Mouse (Mus musculus) urinary bladder, postnatal 25 days (tissue): ENCODE measurements around the gene P4ha2.

ENCODE experiments used
- DNase-seq: peaks from one replicate; pipeline ENCODE4 v3.0.0; 2022; ENCODE audit warnings: low spot score

P4ha2 gene

DNA sequence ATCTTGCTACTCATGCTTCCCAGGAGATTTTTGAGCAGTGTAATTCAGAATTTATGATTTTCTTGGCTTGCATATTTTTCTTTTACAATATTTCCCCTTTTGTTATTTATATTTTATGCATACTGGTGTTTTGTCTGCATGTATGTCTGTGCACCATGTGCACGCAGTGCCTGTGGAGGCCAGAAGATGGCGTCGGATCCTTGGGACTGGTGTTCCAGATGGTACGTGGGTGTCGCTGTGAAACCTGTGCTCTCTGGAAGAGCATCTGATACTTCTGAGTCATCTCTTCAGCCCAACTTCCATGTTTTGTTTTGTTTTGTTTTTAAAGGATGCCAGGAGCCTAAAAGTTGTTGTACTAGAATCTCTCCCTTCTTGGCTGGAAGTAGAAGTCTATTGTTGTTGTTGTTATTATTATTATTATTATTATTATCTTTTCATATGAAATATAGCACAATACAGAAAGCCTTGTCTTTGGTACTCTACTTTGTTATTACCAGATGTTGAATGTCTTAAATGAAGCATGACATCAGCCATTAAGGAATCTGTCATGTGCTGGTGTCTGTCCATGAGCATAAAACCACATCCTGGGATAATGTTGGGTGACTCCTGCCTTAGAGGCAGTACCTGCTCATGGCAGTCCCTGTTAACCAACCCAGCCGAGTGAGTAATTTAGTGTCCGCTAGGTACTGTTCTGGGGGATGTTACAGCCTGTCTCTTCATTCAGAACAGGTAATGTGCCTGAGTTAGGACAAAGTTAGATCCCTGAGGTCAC lies 41.5 kb downstream of the P4ha2 start:
- no peak for DNase-seq

DNA sequence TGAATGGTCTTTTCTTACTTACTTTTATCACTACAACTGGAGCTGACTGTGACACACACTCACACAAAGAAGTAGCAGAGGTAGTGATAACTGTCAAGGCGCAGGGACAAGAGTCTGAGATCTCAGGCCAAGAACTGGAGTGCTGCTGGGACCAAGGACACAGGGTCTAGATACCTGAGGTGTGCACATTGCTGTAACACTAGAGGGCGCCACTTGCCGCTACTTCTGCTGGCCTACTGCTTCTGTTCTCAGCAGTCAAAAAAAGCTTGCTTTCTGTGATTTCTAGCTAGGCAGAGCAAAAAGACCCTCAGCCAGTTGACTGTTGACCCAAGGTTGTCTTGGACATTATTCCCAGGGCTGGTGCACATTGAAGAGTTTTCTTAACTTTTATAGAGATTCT lies 45.0 kb downstream of the P4ha2 start:
- DNase-seq: peak; percentile 65

GRCm38 (mm10) chr11:54145990-54146389 lies 46.1 kb downstream of the P4ha2 start:
- no peak for DNase-seq

- DNase-seq: no peak
These were observed 50.0 kb downstream of the P4ha2 start for GRCm38 (mm10) chr11:54149791-54150465.

DNA sequence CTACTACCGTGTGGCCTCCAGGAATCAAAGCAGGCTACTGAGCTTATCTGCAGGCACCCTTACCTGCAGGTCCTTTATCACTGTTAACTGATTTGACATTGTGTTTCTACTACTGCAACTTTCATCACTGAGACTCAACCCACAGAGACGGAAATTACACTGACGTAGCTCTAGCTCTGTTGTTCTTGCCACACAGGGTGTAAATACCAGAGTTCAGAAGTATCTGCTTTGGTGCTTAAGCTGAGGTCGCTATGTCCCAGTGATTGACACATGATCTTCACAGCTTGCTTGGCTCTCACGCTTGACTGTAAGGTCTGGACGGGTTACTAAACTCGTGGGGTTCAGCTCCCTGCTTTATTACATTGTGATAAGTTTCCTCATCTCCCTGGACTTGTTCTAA lies 51.2 kb downstream of the P4ha2 start:
- DNase-seq: no peak

GRCm38 (mm10) chr11:54152957-54153356 lies 53.1 kb downstream of the P4ha2 start:
- no peak for DNase-seq

- no peak for DNase-seq
These were observed 56.0 kb downstream of the P4ha2 start for GRCm38 (mm10) chr11:54155864-54156263.

DNA sequence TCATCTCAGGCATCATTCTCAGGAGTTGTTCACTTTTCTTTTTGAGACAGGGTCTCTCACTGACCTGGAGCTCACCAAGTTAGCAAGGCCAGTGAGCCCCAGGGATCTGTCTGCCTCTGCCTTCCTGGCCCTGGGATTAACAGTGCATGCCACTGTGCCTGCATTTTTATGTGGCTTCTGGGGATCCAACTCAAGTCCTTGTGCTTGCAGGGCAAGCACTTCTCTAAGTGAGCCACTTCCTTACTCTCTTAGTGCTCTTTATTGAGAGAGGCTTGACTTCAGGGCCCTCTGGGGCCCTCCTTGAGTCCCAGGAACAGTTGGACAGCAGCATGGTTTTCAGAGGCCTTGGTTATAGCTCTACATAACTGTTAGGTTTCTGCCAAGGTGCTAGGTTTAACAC lies 56.6 kb downstream of the P4ha2 start:
- DNase-seq: no peak

DNA sequence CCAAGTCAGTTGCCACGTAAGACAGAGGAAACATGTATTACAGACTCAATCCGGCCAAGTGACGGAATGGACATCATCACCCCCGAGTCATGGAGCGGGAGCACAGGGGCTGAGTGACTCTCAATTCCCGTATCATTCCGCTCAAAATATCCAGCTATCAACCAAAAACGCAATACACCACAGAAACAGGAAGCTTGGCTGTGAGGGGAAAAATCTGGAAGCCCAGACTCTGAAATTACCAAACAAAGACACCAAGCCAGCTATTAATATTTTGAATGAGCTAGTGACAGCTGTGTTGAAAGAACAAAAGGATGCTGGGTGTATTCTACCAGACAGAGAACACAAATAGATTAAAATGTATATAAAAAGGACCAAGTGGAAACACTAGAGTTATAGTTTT lies 57.7 kb downstream of the P4ha2 start:
- DNase-seq: no peak

GRCm38 (mm10) chr11:54160435-54160834 lies 60.5 kb downstream of the P4ha2 start:
- no peak for DNase-seq

- no peak for DNase-seq
These were observed 61.0 kb downstream of the P4ha2 start for GRCm38 (mm10) chr11:54160920-54161319.

DNA sequence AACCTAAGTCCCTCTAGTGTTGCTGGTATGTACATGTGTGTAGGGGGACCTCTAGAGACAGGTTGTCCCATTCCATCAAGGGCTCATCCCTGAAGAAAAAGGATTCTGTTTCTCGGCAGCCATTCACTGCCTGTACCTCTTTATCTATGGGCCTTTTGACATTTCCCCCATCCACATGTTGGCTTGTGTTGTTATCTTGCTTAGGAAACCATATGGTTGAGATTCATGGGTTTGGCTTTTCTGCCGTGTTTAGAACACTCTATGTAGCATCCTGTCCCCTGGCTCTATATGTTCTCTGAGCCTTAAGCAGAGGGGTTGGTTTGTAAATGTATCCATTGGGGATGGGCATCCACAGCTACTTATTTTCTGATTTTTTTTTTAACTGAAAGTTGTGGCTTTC lies 61.6 kb downstream of the P4ha2 start:
- DNase-seq: no peak

- no peak for DNase-seq
These were observed 63.1 kb downstream of the P4ha2 start for GRCm38 (mm10) chr11:54162968-54163367.

GRCm38 (mm10) chr11:54169432-54170295 lies 69.8 kb downstream of the P4ha2 start:
- DNase-seq: no peak

GRCm38 (mm10) chr11:54171175-54171574 lies 71.3 kb downstream of the P4ha2 start:
- no peak for DNase-seq

GRCm38 (mm10) chr11:54174226-54174625 lies 74.3 kb downstream of the P4ha2 start:
- no peak for DNase-seq

GRCm38 (mm10) chr11:54174877-54175276 lies 75.0 kb downstream of the P4ha2 start:
- no peak for DNase-seq
